Mouse (Mus musculus) kidney, postnatal 0 days (tissue): Measurements from ENCODE around the gene Prelp. TPM values are rescaled to one million over a fixed set of nuclear protein-coding genes. Genes with fewer than 3 reads are reported as not detected.

ENCODE experiments used
- ATAC-seq: fragments of 200-750 bp; cut with Nextera tagmentation; replicated peaks from 2 replicates; pipeline ENCODE4 v1.8.0; 2017; ENCODE audit warnings: low read depth, moderate number of reproducible peaks, moderate TSS enrichment, moderate library complexity; ENCODE audit not compliant: low FRiP score
- DNase-seq: peaks from one replicate; pipeline ENCODE4 v3.0.0-alpha.2; 2016; ENCODE audit warnings: low spot score
- H3K27ac ChIP-seq: fragments of 300-500 bp; sonication (generic); 2 replicates; pipeline ENCODE4 v1.5.1; 2014; ENCODE audit warnings: mild to moderate bottlenecking
- H3K27me3 ChIP-seq: fragments of 300-500 bp; sonication (generic); 2 replicates; pipeline ENCODE4 v1.6.1; 2014; ENCODE audit warnings: low read length, mixed read lengths; ENCODE audit not compliant: insufficient read depth
- H3K36me3 ChIP-seq: fragments of 300-500 bp; sonication (generic); 2 replicates; pipeline ENCODE4 v1.6.1; 2014; ENCODE audit warnings: low read length, mixed read lengths; ENCODE audit not compliant: insufficient read depth
- H3K4me1 ChIP-seq: fragments of 300-500 bp; sonication (generic); replicated peaks from 2 replicates; pipeline ENCODE4 v1.6.1; 2014; ENCODE audit warnings: antibody characterized with exemption, low read length, mixed read lengths; ENCODE audit not compliant: insufficient read depth
- H3K4me2 ChIP-seq: fragments of 300-500 bp; sonication (generic); 2 replicates; pipeline ENCODE4 v1.6.1; 2014; ENCODE audit warnings: mild to moderate bottlenecking, low read length, moderate library complexity, mixed read lengths
- H3K4me3 ChIP-seq: fragments of 300-500 bp; sonication (generic); replicated peaks from 2 replicates; pipeline ENCODE4 v1.5.1; 2014; ENCODE audit warnings: low read depth, low read length
- H3K9ac ChIP-seq: fragments of 300-500 bp; sonication (generic); 2 replicates; pipeline ENCODE4 v1.6.1; 2014; ENCODE audit warnings: low read depth, low read length
- H3K9me3 ChIP-seq: fragments of 300-500 bp; sonication (generic); replicated peaks from 2 replicates; pipeline ENCODE4 v1.6.1; 2016; ENCODE audit warnings: low read length, inconsistent platforms, mixed read lengths
- CTCF ChIP-seq: IDR thresholded peaks from 2 replicates; pipeline ENCODE4 v1.5.1; 2016; ENCODE audit warnings: antibody characterized with exemption, low read depth, mild to moderate bottlenecking, moderate library complexity
- WGBS: fragments of 180-500 bp; shearing (Covaris S2); extraction: QIAGEN DNeasy Blood & Tissue Kit; methylation state at CpG from one replicate; pipeline ENCODE4 v1.1.7; 2014; 5-methylcytosine and 5-hydroxymethylcytosine counted together
- polyA plus RNA-seq: library from polyadenylated mRNA; unstranded; fragments of >200 nt; fragmentation: Nextera tagmentation; extraction: Ambion mirVana; gene quantifications from 2 replicates; pipeline ENCODE4 v1.2.1, GENCODE M21; 2015

The Prelp gene
- polyA plus RNA-seq, 1 experiment from 2014 or later = 2.2 TPM

DNA sequence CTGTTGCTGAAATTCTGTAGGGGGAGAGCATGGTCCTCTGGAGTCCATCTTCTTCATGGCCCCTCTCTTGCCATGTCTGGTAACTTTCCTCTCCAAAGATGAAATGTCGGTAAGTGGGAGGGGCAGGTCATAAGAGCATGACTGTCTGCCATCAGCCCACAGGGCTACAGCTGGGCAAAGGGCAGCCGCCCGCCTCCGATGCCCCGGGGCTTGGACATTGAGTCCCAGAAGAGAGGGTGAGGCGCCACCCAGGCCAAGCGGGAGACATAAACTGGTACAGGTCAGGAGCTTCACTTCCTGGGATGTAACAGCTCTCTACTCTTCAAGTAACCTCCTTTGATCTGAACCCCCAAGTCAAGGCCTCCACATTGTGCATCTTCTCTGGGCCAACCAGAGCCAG lies 44.3 kb downstream of the Prelp start:
- H3K27me3 ChIP-seq = no peaks in the 10 kb centered on the region
- no peaks in the 10 kb centered on the region for H3K36me3 ChIP-seq
- DNase-seq = no peak
- TF ChIP-seq CTCF = no peak
- no peak overlapping the region for H3K27ac ChIP-seq
- peaks cover 4% of the 10 kb centered on the region; the same call in 1 of the 2 replicates for H3K4me1 ChIP-seq
- ATAC-seq = peak; percentile 60
- H3K9me3 ChIP-seq = no peaks in the 10 kb centered on the region
- 66% methylated on average over 7 of the region's 7 CpGs for WGBS
- no peak overlapping the region for H3K9ac ChIP-seq
- H3K4me3 ChIP-seq = no peak overlapping the region
- H3K4me2 ChIP-seq = no peak overlapping the region

DNA sequence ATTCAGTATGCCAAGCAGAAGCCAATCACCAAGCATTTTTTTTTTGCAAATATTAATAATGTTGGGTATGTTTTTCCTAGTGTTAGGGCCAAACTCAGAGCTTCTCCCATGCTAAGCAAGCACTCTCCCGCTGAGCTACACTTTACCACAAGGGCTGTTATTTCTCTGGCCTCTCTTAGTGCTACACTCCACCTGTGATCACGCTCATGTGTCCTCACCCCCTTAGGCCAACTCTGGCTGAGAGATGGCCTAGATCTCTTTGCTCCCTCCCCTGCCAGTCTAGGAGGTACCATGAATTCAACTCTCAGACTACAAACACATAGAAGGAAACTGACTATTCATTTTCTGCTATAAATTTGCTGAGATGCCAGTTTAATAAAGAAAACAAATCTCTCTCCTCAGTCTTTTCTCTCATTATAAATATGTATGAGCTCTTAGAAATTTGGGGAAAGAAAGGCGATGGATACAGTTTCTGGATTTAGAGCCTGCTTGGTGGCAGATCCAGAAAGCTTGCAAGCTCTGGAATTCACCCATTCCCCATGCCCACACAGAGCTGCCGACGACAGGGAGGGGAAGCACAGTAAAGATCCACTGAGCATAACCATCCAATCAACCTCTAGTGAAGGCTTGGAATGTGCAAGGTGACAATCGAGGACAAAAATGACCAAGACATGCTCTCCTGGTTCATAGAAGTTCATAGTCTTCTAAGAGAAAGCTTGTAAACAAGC lies 48.0 kb downstream of the Prelp start:
- 82% methylated on average over 6 of the region's 6 CpGs for WGBS
- ATAC-seq = no peak

DNA sequence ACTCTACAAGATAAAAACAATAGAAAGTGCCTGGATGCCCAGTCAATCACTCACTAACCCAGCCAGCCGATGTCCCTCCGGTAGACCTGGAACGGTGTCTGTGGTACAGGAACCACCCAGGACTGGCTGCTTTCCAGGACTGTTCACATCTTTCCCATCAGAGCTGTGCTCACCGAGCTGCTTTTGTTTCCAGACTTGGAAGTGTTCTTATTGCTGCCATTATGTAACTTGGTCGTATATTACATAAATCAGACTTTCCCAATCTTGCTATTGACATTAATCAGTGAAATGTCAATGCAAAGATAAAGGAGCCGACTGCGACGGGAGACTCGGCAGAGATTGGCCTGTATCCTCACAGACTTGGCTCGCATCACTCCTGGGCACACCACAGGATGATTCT lies 50.0 kb downstream of the Prelp start:
- DNase-seq = no peak
- Histone ChIP-seq H3K9me3 (no peaks in the 10 kb centered on the region), H3K9ac (no peak overlapping the region), H3K4me3 (no peak overlapping the region), H3K36me3 (no peaks in the 10 kb centered on the region), H3K4me1 (no peaks in the 10 kb centered on the region), H3K27ac (no peak overlapping the region), H3K27me3 (no peaks in the 10 kb centered on the region), H3K4me2 (no peak overlapping the region)
- 78% methylated on average over 10 of the region's 10 CpGs for WGBS
- ATAC-seq = no peak
- TF ChIP-seq CTCF = no peak

More for the DNA sequence above, 48.0 kb downstream of the Prelp start:
- H3K4me3 ChIP-seq = no peak overlapping the region
- H3K4me1 ChIP-seq = no peaks in the 10 kb centered on the region
- TF ChIP-seq CTCF = no peak
- no peak overlapping the region for H3K27ac ChIP-seq
- DNase-seq = no peak
- no peaks in the 10 kb centered on the region for H3K9me3 ChIP-seq
- H3K9ac ChIP-seq = no peak overlapping the region
- no peaks in the 10 kb centered on the region for H3K36me3 ChIP-seq
- H3K27me3 ChIP-seq = no peaks in the 10 kb centered on the region
- no peak overlapping the region for H3K4me2 ChIP-seq

DNA sequence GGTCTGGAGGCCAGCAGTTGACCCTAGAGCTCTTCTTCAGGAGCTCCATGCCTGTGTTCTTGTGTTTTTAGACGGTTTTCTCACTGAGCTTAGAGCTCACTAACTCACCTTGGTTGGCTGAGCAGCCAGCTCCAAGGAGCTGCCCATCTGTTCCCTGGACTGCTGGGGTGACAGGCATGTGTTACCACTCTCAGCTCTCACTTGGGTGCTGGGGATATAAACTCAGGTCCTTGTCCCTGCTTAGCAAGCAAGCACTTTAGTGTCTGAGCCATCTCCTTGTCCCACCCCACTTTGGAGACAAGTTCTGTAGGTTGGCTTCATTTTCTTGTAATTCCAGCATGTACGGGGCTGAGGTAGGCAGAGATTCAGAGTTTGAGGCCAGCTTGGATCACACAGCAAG lies 52.0 kb downstream of the Prelp start:
- 32% methylated on average over 2 of the region's 2 CpGs for WGBS
- TF ChIP-seq CTCF = no peak
- ATAC-seq = no peak

DNA sequence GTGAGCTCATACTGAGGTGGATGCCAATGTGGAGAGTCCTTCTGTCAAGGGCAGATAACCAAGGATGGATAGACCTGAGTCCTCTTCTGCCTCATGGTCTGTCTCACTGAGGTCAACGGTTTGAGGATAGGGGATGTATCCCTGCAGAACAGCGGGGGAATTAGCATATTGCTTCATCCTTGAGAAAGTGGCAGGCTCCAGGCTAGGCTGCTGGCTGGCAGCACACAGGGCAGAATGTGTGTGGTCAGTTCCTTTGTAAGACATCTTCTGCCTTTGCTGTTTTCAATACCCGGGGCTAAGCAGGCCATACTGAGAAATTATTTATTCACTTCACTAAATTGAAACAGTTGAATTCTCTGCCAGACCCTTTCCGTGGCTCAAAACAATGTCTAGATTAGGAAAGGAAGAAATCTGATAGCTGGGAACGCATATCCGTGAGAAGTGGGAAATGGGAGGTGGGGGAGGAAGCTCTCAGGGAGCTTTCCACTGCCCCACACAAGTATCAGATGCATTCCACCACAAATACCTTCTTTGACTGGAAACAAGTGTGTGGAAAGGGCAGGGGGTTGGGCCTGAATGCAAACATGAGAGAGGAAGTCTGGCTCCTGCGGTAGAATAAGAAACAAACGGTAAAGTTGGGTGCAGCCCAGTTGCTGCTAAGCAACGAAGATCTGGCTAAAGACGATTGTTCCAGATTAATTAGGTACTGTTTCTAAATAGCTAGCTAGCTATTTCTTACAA lies 57.8 kb downstream of the Prelp start:
- H3K4me1 ChIP-seq = peaks cover 17% of the 10 kb centered on the region; the same call in 1 of the 2 replicates
- no peaks in the 10 kb centered on the region for H3K9me3 ChIP-seq
- H3K4me2 ChIP-seq = 0 out of 2 replicates have a peak overlapping the region, but pooled peaks have one; percentile 27
- no peak overlapping the region for H3K9ac ChIP-seq
- H3K4me3 ChIP-seq = no peak overlapping the region
- ATAC-seq = no peak
- no peaks in the 10 kb centered on the region for H3K36me3 ChIP-seq
- no peaks in the 10 kb centered on the region for H3K27me3 ChIP-seq
- WGBS = 8% methylated on average over 10 of the region's 10 CpGs
- H3K27ac ChIP-seq = peak overlapping the region; percentile 19
- TF ChIP-seq CTCF = no peak
- peak; percentile 82 for DNase-seq

More for the DNA sequence above, 52.0 kb downstream of the Prelp start:
- H3K9me3 ChIP-seq = no peaks in the 10 kb centered on the region
- H3K36me3 ChIP-seq = no peaks in the 10 kb centered on the region
- H3K4me3 ChIP-seq = no peak overlapping the region
- no peak overlapping the region for H3K4me2 ChIP-seq
- H3K9ac ChIP-seq = no peak overlapping the region
- no peak overlapping the region for H3K27ac ChIP-seq
- H3K4me1 ChIP-seq = 0 out of 2 replicates have a peak, but pooled peaks cover under 1% of the 10 kb centered on the region
- no peak for DNase-seq
- no peaks in the 10 kb centered on the region for H3K27me3 ChIP-seq

DNA sequence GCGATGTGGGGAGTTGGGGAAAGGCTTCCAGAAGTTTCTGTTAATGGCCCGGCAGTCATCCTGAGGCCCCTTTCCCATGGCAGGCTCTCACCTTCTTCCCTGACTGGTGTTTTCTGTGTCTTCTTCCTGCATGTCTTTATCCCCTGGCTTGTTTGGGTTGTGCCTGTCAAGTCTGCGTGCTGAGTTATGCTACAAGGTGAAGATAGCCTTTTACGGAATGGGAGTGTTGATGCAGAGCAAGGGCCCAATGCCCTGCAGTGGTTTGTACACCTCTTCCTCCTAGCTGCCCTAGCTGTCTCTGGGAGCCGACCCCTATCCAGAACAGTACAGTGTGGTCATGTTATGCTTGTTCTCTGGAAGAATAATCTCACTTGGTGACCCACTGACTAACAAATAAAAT lies 60.2 kb downstream of the Prelp start:
- Histone ChIP-seq H3K4me2 (no peak overlapping the region), H3K9ac (no peak overlapping the region), H3K27me3 (no peaks in the 10 kb centered on the region), H3K4me3 (no peak overlapping the region), H3K36me3 (no peaks in the 10 kb centered on the region), H3K9me3 (no peaks in the 10 kb centered on the region), H3K4me1 (peaks cover 17% of the 10 kb centered on the region; the same call in 1 of the 2 replicates), H3K27ac (no peak overlapping the region)
- no peak for ATAC-seq
- TF ChIP-seq CTCF = no peak
- 58% methylated on average over 5 of the region's 5 CpGs for WGBS
- DNase-seq = no peak

Other genes starting within 250 kb of the Prelp start
- gene Lax1, start 231.3 kb downstream of the Prelp start, polyA plus RNA-seq = 0.58 and 0.61 TPM in 2 replicates
- gene Atp2b4, start 120.4 kb downstream of the Prelp start, polyA plus RNA-seq = 5.6 and 7.2 TPM in 2 replicates
- gene Optc, start 13.4 kb downstream of the Prelp start, polyA plus RNA-seq = 0.39 and 0.40 TPM in 2 replicates
- gene Fmod, start 115.8 kb upstream of the Prelp start, polyA plus RNA-seq = 7.8 and 9.4 TPM in 2 replicates
- 37.5 and 39.2 TPM in 2 replicates for gene Btg2, start 157.7 kb upstream of the Prelp start, polyA plus RNA-seq
- 0.41 and 0.58 TPM in 2 replicates for gene Chit1, start 189.8 kb upstream of the Prelp start, polyA plus RNA-seq